Mouse (Mus musculus) spleen, adult 2 months (tissue): ENCODE measurements around the gene Cartpt.

Experiments
- CTCF ChIP-seq: fragments of 200-500 bp; IDR thresholded peaks from 2 replicates; pipeline ENCODE4 v1.5.1; 2011; ENCODE audit warnings: mild to moderate bottlenecking, inconsistent platforms; ENCODE audit not compliant: insufficient read depth, insufficient read length, insufficient replicate concordance; ENCODE audit errors: extremely low read depth
- POLR2A ChIP-seq: fragments of 200-500 bp; IDR thresholded peaks from 2 replicates; pipeline ENCODE4 v1.6.1; 2011; ENCODE audit warnings: low read depth, low read length, inconsistent platforms

- no peak for TF ChIP-seq CTCF
- no peak for TF ChIP-seq POLR2A
These were observed 366 bp downstream of the Cartpt start for GRCm38 (mm10) chr13:99900557-99900892.
